Mouse (Mus musculus): ENCODE results near the gene Ifih1. TPM values are rescaled to one million over a fixed set of nuclear protein-coding genes. Genes with fewer than 3 reads are reported as not detected.

The Ifih1 gene
- 2.6 and 3.0 TPM in 2 replicates for polyA plus RNA-seq (2012; rRNA removed)

GRCm38 (mm10) chr2:62646014-62646645 lies at the start of gene Ifih1:
Ifih1 (minus strand) TSS chr2:62646255.
- DNase-seq (ENCODE audit: extremely low spot score in 1 of 2, low spot score in 1 of 2): no peak

- DNase-seq (ENCODE audit: extremely low spot score in 1 of 2, low spot score in 1 of 2): peak in 1 of 2 experiments; percentile 32
Observed at GRCm38 (mm10) chr2:62685934-62686333, 39.9 kb upstream of the Ifih1 start.

- no peak for DNase-seq (ENCODE audit: extremely low spot score in 1 of 2, low spot score in 1 of 2)
Observed at GRCm38 (mm10) chr2:62684989-62685595, 39.0 kb upstream of the Ifih1 start.

GRCm38 (mm10) chr2:62681667-62682066 lies 35.6 kb upstream of the Ifih1 start:
- peak; percentile 59 to 74 for DNase-seq (ENCODE audit: extremely low spot score in 1 of 2, low spot score in 1 of 2)

- DNase-seq (ENCODE audit: extremely low spot score in 1 of 2, low spot score in 1 of 2): no peak
Observed at GRCm38 (mm10) chr2:62672788-62673187, 26.7 kb upstream of the Ifih1 start.

GRCm38 (mm10) chr2:62670767-62671166 lies 24.7 kb upstream of the Ifih1 start:
- DNase-seq (ENCODE audit: extremely low spot score in 1 of 2, low spot score in 1 of 2): no peak

- no peak for DNase-seq (ENCODE audit: extremely low spot score in 1 of 2, low spot score in 1 of 2)
Observed at GRCm38 (mm10) chr2:62670301-62670700, 24.2 kb upstream of the Ifih1 start.

GRCm38 (mm10) chr2:62669848-62670247 lies 23.8 kb upstream of the Ifih1 start:
- no peak for DNase-seq (ENCODE audit: extremely low spot score in 1 of 2, low spot score in 1 of 2)

GRCm38 (mm10) chr2:62665536-62665935 lies 19.5 kb upstream of the Ifih1 start:
- no peak for DNase-seq (ENCODE audit: extremely low spot score in 1 of 2, low spot score in 1 of 2)

GRCm38 (mm10) chr2:62664839-62665238 lies 18.8 kb upstream of the Ifih1 start:
- DNase-seq (ENCODE audit: extremely low spot score in 1 of 2, low spot score in 1 of 2): no peak

- DNase-seq (ENCODE audit: extremely low spot score in 1 of 2, low spot score in 1 of 2): peak; percentile 79 to 87
Observed at GRCm38 (mm10) chr2:62664135-62664670, 18.1 kb upstream of the Ifih1 start, which contains the start of gene Gca. Gca (plus strand) TSS chr2:62664285.

GRCm38 (mm10) chr2:62662560-62662959 lies 16.5 kb upstream of the Ifih1 start:
- DNase-seq (ENCODE audit: extremely low spot score in 1 of 2, low spot score in 1 of 2): no peak

GRCm38 (mm10) chr2:62660565-62660964 lies 14.5 kb upstream of the Ifih1 start:
- no peak for DNase-seq (ENCODE audit: extremely low spot score in 1 of 2, low spot score in 1 of 2)

- DNase-seq (ENCODE audit: extremely low spot score in 1 of 2, low spot score in 1 of 2): no peak
Observed at GRCm38 (mm10) chr2:62656072-62656471, 10.0 kb upstream of the Ifih1 start.

GRCm38 (mm10) chr2:62654519-62655338 lies 8.7 kb upstream of the Ifih1 start:
- peak; percentile 56 to 87 for DNase-seq (ENCODE audit: extremely low spot score in 1 of 2, low spot score in 1 of 2)

GRCm38 (mm10) chr2:62652466-62652865 lies 6.4 kb upstream of the Ifih1 start:
- DNase-seq (ENCODE audit: extremely low spot score in 1 of 2, low spot score in 1 of 2): no peak

GRCm38 (mm10) chr2:62651890-62652289 lies 5.8 kb upstream of the Ifih1 start:
- DNase-seq (ENCODE audit: extremely low spot score in 1 of 2, low spot score in 1 of 2): no peak

- DNase-seq (ENCODE audit: extremely low spot score in 1 of 2, low spot score in 1 of 2): no peak
Observed at GRCm38 (mm10) chr2:62646671-62647289, 725 bp upstream of the Ifih1 start.

- no peak for DNase-seq (ENCODE audit: extremely low spot score in 1 of 2, low spot score in 1 of 2)
Observed at GRCm38 (mm10) chr2:62645475-62645874, 580 bp downstream of the Ifih1 start.

- DNase-seq (ENCODE audit: extremely low spot score in 1 of 2, low spot score in 1 of 2): no peak
Observed at GRCm38 (mm10) chr2:62644891-62645290, 1.2 kb downstream of the Ifih1 start.

Data from frontal cortex, adult 2 months (tissue).